Mouse (Mus musculus) kidney, postnatal 0 days (tissue): ENCODE data around the gene Pla1a. TPM values are rescaled to one million over a fixed set of nuclear protein-coding genes. Genes with fewer than 3 reads are reported as not detected.

Source experiments
- ATAC-seq: fragments of 200-750 bp; cut with Nextera tagmentation; replicated peaks from 2 replicates; pipeline ENCODE4 v1.8.0; 2017; ENCODE audit warnings: low read depth, moderate number of reproducible peaks, moderate TSS enrichment, moderate library complexity; ENCODE audit not compliant: low FRiP score
- DNase-seq: peaks from one replicate; pipeline ENCODE4 v3.0.0-alpha.2; 2016; ENCODE audit warnings: low spot score
- H3K27ac ChIP-seq: fragments of 300-500 bp; sonication (generic); 2 replicates; pipeline ENCODE4 v1.5.1; 2014; ENCODE audit warnings: mild to moderate bottlenecking
- H3K27me3 ChIP-seq: fragments of 300-500 bp; sonication (generic); 2 replicates; pipeline ENCODE4 v1.6.1; 2014; ENCODE audit warnings: low read length, mixed read lengths; ENCODE audit not compliant: insufficient read depth
- H3K36me3 ChIP-seq: fragments of 300-500 bp; sonication (generic); 2 replicates; pipeline ENCODE4 v1.6.1; 2014; ENCODE audit warnings: low read length, mixed read lengths; ENCODE audit not compliant: insufficient read depth
- H3K4me1 ChIP-seq: fragments of 300-500 bp; sonication (generic); replicated peaks from 2 replicates; pipeline ENCODE4 v1.6.1; 2014; ENCODE audit warnings: antibody characterized with exemption, low read length, mixed read lengths; ENCODE audit not compliant: insufficient read depth
- H3K4me2 ChIP-seq: fragments of 300-500 bp; sonication (generic); 2 replicates; pipeline ENCODE4 v1.6.1; 2014; ENCODE audit warnings: mild to moderate bottlenecking, low read length, moderate library complexity, mixed read lengths
- H3K4me3 ChIP-seq: fragments of 300-500 bp; sonication (generic); replicated peaks from 2 replicates; pipeline ENCODE4 v1.5.1; 2014; ENCODE audit warnings: low read depth, low read length
- H3K9ac ChIP-seq: fragments of 300-500 bp; sonication (generic); 2 replicates; pipeline ENCODE4 v1.6.1; 2014; ENCODE audit warnings: low read depth, low read length
- H3K9me3 ChIP-seq: fragments of 300-500 bp; sonication (generic); replicated peaks from 2 replicates; pipeline ENCODE4 v1.6.1; 2016; ENCODE audit warnings: low read length, inconsistent platforms, mixed read lengths
- CTCF ChIP-seq: IDR thresholded peaks from 2 replicates; pipeline ENCODE4 v1.5.1; 2016; ENCODE audit warnings: antibody characterized with exemption, low read depth, mild to moderate bottlenecking, moderate library complexity
- WGBS: fragments of 180-500 bp; shearing (Covaris S2); extraction: QIAGEN DNeasy Blood & Tissue Kit; methylation state at CpG from one replicate; pipeline ENCODE4 v1.1.7; 2014; 5-methylcytosine and 5-hydroxymethylcytosine counted together
- polyA plus RNA-seq: library from polyadenylated mRNA; unstranded; fragments of >200 nt; fragmentation: Nextera tagmentation; extraction: Ambion mirVana; gene quantifications from 2 replicates; pipeline ENCODE4 v1.2.1, GENCODE M21; 2015

Pla1a gene
- polyA plus RNA-seq, 1 experiment from 2014 or later, result 36.5 TPM

GRCm38 (mm10) chr16:38379088-38379487 lies 53.9 kb downstream of the Pla1a start:
- no peak overlapping the region for H3K27ac ChIP-seq
- 13% methylated on average over 6 of the region's 6 CpGs for WGBS
- H3K9me3 ChIP-seq, result no peaks in the 10 kb centered on the region
- DNase-seq (no peak), ATAC-seq (no peak)
- H3K36me3 ChIP-seq, result no peaks in the 10 kb centered on the region
- no peaks in the 10 kb centered on the region for H3K4me1 ChIP-seq
- H3K27me3 ChIP-seq, result no peaks in the 10 kb centered on the region
- H3K4me3 ChIP-seq, result no peak overlapping the region
- H3K4me2 ChIP-seq, result no peak overlapping the region
- H3K9ac ChIP-seq, result no peak overlapping the region
- TF ChIP-seq CTCF, result no peak

- no peak for DNase-seq
- no peaks in the 10 kb centered on the region for H3K9me3 ChIP-seq
- H3K4me3 ChIP-seq, result no peak overlapping the region
- no peak overlapping the region for H3K9ac ChIP-seq
- no peaks in the 10 kb centered on the region for H3K36me3 ChIP-seq
- no peak overlapping the region for H3K27ac ChIP-seq
- no peaks in the 10 kb centered on the region for H3K27me3 ChIP-seq
- 55% methylated on average over 6 of the region's 6 CpGs for WGBS
- no peak overlapping the region for H3K4me2 ChIP-seq
- no peak for ATAC-seq
- no peaks in the 10 kb centered on the region for H3K4me1 ChIP-seq
- no peak for TF ChIP-seq CTCF
These were observed 54.4 kb downstream of the Pla1a start for GRCm38 (mm10) chr16:38378591-38378990.

GRCm38 (mm10) chr16:38377546-38377945 lies 55.4 kb downstream of the Pla1a start:
- Histone ChIP-seq H3K4me1 (no peaks in the 10 kb centered on the region), H3K27me3 (no peaks in the 10 kb centered on the region), H3K4me2 (no peak overlapping the region), H3K9me3 (no peaks in the 10 kb centered on the region), H3K4me3 (no peak overlapping the region), H3K27ac (no peak overlapping the region), H3K36me3 (no peaks in the 10 kb centered on the region), H3K9ac (no peak overlapping the region)
- ATAC-seq, result no peak
- DNase-seq, result no peak
- WGBS, result 76% methylated on average over 6 of the region's 6 CpGs
- TF ChIP-seq CTCF, result no peak

DNA sequence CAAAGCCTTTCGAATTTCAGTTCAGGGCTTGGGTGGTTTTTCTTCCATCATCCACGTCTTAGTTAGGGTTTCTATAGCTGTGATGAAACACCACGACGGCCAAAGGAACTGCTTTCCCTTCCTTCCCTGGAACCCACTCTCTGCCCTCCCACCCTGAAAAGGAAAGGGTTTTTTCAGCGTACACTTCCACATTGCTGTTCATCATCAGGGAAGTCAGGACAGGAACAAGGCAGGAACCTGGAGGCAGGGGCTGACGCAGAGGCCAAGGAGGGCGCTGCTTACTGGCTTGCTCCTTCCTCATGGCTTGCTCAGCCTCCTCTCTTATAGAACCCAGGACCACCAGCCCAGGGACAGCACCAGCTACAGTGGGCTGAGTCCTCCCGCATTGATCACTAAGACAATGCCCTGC lies 56.1 kb downstream of the Pla1a start:
- H3K9me3 ChIP-seq, result no peaks in the 10 kb centered on the region
- no peak for TF ChIP-seq CTCF
- H3K27me3 ChIP-seq, result no peaks in the 10 kb centered on the region
- DNase-seq, result peak; percentile 36
- ATAC-seq, result no peak; the same call in 1 of the 2 replicates
- peak overlapping the region; percentile 42 for H3K4me2 ChIP-seq
- 46% methylated on average over 8 of the region's 8 CpGs for WGBS
- H3K4me1 ChIP-seq, result no peaks in the 10 kb centered on the region
- H3K9ac ChIP-seq, result peak overlapping the region; percentile 33
- H3K36me3 ChIP-seq, result no peaks in the 10 kb centered on the region
- H3K4me3 ChIP-seq, result peak overlapping the region; percentile 21; the same call in 1 of the 2 replicates
- H3K27ac ChIP-seq, result no peak overlapping the region

GRCm38 (mm10) chr16:38376163-38376840 lies 56.6 kb downstream of the Pla1a start:
- peak overlapping the region; percentile 42 for H3K4me2 ChIP-seq
- WGBS, result 38% methylated on average over 17 of the region's 17 CpGs
- peak overlapping the region; percentile 33 for H3K9ac ChIP-seq
- H3K9me3 ChIP-seq, result no peaks in the 10 kb centered on the region
- H3K4me1 ChIP-seq, result no peaks in the 10 kb centered on the region
- ATAC-seq, result peak; percentile 85
- no peaks in the 10 kb centered on the region for H3K36me3 ChIP-seq
- no peak overlapping the region for H3K27ac ChIP-seq
- H3K4me3 ChIP-seq, result peak overlapping the region; percentile 21
- no peaks in the 10 kb centered on the region for H3K27me3 ChIP-seq
- peak; percentile 74 for DNase-seq
- TF ChIP-seq CTCF, result peak; percentile 61

GRCm38 (mm10) chr16:38375182-38375581 lies 57.8 kb downstream of the Pla1a start:
- DNase-seq (no peak), ATAC-seq (no peak)
- H3K4me2 ChIP-seq, result no peak overlapping the region
- H3K27ac ChIP-seq, result no peak overlapping the region
- no peaks in the 10 kb centered on the region for H3K4me1 ChIP-seq
- TF ChIP-seq CTCF, result no peak
- no peaks in the 10 kb centered on the region for H3K9me3 ChIP-seq
- WGBS, result 83% methylated on average over 7 of the region's 7 CpGs
- no peak overlapping the region for H3K4me3 ChIP-seq
- H3K36me3 ChIP-seq, result no peaks in the 10 kb centered on the region
- no peak overlapping the region for H3K9ac ChIP-seq
- H3K27me3 ChIP-seq, result no peaks in the 10 kb centered on the region
